Mouse (Mus musculus) layer of hippocampus, postnatal 25 days (tissue): ENCODE measurements around the gene Ror1. TPM values are rescaled to one million over a fixed set of nuclear protein-coding genes. Genes with fewer than 3 reads are reported as not detected.

ENCODE experiments used
- DNase-seq, 2 experiments: peaks; one replicate each; pipeline ENCODE4 v3.0.0; 2022; ENCODE audit warnings: mixed read lengths in 2 of 2, low spot score in 1 of 2; ENCODE audit errors: extremely low spot score in 1 of 2
- total RNA-seq, 2 experiments: library from RNA; stranded (reverse); gene quantifications; 2 replicates each; pipeline ENCODE4 v1.2.3; 2021

The Ror1 gene
- total RNA-seq, 2 experiments from 2014 or later, result 4.1 to 4.6 TPM

DNA sequence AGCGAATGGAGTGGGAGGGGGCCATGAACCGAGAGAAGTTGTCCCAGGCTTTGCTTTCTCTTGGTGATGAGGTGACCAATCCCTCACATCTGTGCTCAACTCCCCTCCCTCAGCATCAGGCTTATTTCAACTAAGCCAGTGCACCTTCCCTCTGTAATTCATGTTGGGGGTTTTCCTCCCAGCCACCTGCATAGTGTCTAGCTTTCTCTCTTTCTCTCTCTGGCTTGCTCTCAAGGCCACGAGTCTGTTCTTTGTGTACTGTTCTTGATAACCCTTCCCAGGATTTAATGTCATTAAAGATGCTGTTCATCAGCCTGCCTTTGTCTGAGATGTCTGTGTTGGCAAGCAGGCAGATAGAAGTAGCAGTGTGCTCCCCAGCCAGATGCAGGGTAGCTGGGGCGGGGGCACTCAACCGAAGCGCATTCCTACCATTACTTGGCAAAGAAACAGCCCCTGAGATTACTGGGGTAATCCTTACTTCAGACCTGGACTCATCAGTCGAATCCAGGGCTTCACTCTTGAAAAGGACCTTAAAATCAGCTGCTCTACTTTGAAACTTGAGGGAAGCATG lies 59.1 kb downstream of the Ror1 start:
- no peak for DNase-seq

DNA sequence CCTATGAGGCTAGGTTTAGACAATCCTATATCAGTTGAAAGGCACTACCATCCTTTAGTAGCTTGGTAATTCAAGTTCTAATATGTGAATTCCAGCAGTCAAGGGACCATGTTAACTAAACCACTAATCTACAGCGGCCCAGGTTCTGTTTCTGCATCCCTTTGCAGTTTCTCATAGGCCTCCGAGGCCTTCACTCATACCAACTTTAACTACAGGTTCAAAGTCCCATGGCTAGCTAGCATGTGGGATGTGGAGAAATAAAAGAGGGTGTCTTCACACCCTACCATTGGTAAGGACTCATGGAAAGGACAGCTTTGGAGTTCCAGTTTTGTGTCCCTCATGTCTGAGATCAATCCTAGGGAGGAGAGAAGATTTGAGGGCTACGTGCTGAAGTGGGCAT lies 60.1 kb downstream of the Ror1 start:
- no peak for DNase-seq

DNA sequence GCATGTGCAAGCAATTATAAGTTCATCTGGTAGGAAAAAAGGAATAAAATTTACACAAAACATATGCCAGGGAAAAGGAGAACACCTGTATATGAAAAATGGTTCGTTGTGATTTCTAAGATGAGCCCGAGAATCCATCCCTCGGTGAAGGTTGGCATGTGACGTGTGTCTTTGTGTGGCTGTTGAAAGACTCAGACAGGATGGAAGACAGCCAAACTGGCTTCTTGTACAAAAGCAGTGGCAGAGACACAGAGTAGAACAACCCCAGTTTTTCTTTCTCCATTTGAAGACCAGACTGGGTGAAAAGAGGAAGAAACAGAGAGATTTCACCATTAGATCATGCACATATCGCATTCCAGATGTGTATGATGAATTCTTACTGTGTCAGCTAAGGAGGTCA lies 62.8 kb downstream of the Ror1 start:
- no peak for DNase-seq

DNA sequence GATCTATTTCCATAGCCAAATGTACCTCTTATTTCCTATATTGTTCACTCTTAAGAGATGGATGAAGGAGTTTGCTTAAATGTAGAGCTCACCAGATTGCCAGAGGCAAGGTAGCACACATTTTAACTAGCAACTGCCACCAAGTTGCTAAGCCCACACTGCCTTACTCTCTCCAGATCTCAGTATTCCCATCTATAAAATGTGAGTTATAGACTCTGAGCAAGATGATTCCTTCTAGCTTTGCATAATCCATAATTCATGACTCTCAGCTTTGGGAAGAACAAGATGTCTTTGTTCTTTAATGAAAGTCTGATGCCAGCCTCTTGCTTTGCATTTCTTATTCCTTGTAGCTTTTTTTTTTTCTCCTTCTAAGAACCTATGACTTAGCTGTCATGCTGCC lies 64.6 kb downstream of the Ror1 start:
- DNase-seq, result no peak

DNA sequence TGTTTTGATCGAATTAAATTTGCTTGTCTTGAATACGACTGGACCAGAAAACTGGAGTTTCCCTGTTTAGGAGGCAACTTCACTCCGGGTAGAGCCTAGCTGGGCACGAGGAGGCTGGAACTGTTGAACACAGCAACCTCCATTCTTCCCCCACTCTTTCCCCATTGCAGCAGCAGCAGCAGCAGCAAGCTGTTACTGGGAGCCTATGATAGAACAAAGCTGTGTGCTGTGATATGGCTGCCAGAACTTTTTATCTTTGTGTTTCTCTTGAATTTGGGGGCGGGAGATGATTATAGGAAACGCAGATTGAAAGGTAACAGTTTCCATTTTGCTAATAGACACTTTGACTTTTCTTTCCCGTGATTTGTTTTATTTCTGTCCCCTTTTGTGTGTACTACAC lies 70.2 kb downstream of the Ror1 start:
- DNase-seq, result no peak

DNA sequence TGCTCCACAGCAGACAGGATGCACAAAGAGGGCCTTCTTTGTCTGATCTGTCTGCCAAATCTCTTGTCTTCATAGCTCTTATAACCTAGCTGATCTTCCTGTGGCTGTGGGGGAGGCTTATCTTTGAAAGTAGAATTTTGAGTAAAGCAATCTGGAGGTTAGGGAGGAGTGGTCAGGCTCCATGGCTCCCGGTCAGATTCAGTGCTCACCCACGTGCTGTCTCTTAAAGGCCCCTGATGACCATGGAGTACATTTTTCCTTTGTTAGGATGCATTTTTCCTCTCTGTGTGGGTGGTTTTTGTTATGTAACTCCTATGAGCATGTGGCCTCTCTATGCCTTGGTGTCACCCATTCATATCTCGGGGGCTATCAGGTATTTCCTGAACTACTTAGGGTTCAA lies 71.3 kb downstream of the Ror1 start:
- DNase-seq, result no peak

DNA sequence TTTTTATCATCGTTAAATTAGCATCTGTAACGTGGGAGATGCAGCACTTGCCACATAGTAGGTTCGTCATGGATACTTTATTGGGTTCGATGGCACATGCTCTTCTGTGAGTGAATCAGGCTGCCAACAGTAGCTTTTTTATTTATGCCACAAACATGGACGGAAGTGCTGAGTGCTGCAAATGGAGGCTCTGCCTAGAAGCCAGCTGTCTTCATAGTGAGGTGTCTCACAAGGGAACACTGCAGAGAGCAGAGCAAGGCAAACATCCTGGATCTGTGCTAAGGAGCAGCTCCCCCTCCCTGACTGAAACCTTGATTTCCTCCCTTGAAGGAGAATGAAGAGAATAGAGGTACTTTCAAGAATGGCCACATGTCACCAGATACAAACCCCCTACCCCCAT lies 74.1 kb downstream of the Ror1 start:
- no peak for DNase-seq

DNA sequence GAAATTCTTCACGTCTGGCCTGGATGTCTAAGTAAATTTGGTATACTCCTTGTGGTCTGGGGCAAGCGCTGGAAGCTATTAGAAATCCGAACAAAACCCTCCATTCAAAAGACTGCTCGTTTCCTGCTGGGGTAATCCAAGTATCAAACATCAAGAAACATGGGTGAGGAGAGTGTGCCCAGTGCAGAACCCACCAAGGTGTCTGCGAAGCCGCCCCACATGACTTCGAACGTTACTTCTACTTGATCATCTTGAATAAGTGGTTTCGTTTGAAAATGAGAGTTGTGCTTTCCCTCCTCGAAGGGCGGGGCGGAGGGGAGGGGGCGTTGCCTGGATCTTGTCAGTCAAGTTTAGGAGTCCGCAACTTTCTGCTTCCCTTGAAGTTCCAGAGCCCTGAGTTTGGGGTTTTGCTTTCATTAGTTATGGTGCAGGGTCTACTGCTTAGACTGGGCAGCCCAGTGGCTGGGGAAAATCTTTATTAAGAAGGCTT lies 74.6 kb downstream of the Ror1 start:
- no peak for DNase-seq

DNA sequence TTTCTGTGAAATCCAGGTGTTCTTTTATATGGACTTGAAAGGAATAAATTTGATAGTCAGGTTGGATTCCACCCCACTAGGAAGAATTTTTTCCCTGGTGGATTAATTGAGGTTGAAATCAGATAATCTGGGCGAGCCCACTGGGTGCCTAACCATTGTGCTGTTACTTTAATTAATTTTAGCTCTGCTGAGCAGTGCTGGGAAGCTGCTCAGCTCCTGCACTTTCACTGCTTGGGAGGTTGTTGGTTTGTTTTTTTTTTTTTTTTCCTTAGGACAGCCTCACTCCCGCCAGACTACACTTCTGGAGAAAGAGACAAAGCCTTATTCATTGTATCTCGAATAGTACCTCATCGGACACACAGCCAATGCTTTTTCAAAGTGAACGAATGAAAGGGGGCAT lies 75.2 kb downstream of the Ror1 start:
- DNase-seq, result no peak

DNA sequence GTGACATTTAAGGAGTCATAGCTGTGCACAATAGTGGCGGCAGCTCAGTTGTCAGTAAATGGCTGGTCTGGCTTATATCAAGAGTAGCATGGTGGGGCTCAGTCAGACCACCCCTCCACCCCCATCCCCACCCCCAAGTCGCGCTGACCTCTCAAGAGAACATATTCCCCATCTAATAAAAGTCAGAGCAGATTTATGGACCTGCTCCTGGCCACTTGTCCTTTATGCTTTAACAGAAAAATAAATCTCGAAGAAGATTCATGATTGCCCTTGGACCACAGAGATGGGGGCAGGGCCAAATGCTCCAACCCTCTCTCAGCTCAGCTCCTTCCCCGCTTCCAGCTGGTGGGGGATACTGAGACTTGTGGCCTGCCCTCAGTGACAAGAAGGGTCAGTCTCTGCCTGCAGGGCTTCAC lies 75.9 kb downstream of the Ror1 start:
- no peak for DNase-seq

DNA sequence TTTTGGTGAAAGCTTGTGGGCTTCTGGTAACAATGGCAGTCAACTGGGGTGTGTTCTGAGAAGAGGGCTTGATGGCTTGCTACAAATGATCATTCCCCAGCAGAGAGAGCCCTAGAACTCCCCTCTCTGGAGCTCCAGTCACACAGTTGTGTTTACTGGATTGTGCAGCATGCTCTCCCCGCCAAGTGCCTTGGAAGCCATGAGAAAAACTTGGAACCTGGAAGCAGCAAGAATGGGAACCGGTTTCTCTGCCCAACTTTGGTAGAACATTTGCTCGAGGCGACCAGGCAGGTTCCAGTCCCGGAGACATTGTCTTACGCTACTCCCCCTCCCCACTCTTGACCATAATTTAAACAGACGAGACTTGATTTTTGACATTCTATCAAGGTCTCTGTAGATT lies 80.0 kb downstream of the Ror1 start:
- no peak for DNase-seq

DNA sequence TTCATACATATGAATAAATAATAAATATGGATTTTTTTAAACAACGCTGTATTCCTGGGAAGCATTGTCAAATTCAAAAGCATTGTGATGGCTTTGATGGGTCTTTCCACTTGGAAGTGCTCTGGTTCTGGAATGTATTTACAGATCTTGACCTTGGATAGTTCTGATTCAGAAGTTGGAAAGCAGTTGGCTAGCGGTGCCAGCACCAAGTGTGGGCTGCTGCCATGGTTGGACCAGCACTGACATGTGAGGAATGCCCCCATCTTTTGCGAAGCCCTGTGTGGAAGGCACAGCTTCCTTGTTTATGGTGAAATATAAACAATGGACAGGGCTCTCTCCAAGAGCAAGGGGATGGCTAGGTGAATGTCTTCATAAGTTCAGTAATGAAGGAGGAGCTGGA lies 82.7 kb downstream of the Ror1 start:
- DNase-seq, result no peak

DNA sequence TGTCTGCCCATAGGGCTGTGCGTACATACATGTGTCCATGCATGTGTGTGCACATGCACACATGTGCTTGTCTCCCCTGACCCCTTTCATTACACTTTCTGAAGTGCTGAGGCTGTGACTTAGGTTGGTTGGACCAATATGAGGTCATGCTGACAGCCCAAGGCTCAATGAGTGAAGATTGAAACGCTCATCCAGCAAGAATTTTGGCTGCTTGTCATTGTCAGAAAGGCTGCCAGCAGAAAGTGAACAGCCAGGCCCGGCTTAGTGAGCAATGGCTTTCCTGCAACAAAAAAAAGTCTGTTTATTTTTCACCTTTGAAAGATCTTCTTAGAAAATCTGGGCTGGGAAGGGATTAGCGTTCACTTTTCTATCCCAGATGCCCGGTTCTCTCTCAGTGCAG lies 86.1 kb downstream of the Ror1 start:
- DNase-seq, result no peak

DNA sequence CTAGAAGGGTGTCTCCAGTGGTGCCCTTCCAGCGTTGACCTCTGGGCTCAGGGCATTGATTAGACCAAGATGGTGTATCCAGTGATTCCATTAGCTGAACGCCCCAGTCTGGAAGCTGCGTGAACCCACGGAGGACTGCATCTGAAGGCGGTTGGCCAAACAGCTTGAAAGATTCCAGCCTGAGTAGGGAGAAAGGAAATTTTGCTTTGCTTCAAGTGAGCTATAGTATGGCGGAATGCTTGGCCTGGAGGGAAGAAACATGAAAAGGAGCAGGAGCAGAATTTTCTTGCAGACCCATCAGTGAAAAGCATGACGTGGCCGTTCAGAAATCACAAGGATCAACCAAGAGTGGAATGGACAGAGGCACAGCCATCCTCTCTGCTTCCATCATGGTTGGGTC lies 91.2 kb downstream of the Ror1 start:
- no peak for DNase-seq

DNA sequence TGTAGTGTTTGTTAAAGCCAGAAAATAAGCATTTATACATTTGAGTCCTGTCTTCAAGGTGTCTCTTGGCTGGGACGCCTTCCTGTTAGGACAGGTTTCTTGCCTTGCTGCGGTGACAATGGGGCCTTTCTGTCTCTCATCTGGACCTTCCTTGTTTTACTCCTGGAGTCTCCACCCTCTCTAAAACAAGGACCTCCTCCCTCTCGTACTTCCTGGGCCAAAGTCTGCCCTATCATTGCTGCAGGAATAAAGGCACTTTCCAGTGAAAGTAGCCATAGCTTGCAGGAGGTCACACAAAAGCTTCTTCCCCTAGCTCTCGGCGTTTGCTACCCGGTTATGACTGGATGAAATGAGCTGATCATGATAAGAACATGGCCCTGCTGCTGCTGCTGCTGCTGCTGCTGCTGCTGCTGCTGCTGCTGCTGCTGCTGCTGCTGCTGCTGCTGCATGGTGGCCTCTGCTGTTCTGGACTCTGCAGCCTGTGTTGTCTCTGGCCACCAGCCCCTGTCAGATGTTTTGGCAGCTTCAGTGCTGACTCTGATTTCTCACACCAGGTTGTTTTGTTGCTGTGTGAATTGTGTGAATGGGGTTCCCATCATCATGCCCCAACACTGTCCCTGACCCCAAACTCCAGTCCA lies 92.1 kb downstream of the Ror1 start:
- no peak for DNase-seq

DNA sequence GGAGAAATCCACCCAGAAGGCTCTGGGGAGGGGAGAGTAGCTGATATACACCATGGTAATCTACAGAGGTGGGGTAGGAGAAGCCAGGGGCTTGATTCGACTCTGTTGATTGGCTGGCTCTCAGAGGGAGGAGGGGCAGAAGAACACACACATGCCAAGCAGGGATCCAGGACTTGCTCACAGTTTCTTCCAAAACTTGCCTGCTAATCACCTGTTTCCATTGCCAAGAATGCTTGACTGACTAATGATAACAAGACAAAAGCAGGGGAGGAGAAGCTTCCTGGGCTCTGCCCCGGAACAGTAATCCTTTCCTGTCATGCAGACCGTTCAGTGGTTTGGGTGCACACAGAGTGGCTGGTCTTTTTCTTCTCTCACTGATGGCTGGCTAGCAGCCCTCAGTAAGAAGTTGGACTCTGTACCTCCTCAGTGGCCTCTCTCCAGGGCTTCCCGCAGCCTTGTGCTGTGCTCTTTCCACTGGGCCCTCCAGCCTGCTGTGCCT lies 92.7 kb downstream of the Ror1 start:
- DNase-seq, result no peak

DNA sequence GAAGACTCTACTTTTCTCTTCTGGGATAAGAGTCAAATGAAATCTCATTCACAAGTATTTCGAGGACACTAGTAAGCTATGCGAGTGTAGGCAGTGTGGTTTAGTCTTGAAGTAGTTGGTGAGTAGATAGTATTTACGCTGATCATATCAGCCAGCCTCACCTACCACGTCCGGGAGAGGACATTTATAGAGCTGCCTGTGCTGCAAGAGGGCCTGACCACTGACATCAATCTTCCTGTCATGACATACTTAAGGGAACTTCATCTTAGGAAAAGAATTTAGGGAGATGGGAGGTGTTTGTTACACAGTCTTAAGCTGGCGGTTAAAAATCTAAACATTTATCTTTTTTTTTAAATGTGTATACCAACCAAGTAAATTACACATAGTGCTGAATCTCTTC lies 95.9 kb downstream of the Ror1 start:
- DNase-seq, result no peak

DNA sequence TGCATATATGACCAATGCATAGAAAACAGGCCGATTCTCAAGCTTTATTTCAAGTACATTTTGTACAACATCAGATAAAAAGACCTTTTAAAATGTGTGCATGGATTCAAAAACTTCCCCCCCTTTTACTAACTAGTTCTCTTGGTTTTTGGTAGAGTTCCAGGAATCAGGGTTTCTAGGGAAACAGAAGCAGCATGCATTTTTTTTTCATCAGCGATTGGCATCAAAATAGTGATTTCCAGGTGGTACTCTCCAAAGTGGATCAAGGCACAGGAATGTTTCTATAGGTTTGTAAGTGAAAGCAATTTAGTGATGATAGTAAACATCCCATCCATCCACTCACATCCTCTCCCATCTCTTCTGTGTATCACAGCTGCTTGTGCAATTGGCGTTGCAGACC lies 98.5 kb downstream of the Ror1 start:
- DNase-seq, result no peak

DNA sequence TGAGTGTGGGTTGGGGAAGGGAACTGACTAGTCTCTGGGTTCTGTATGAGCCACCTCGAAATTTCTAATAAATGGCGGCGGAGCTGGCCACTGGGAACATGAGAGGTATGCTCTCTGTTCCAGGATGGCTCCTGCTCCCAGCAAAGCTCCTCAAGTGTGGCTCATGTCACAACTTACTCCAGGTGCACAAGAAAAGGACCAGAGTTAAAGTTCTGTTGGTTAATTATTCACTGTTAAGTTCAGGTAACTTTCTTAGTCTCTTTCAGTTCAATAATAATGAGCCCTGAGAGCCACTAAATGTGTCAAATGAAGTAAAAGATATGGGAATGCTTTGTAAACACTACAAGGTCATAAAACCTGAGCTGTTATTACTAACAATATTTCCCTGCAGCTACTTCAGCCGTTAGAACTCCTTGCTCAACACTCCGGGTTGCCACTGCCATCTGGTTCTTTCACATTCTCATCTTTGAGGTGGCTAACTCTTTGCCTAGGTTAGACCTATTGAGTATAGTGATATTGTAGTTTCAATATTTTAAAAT lies 100.7 kb downstream of the Ror1 start:
- no peak for DNase-seq

DNA sequence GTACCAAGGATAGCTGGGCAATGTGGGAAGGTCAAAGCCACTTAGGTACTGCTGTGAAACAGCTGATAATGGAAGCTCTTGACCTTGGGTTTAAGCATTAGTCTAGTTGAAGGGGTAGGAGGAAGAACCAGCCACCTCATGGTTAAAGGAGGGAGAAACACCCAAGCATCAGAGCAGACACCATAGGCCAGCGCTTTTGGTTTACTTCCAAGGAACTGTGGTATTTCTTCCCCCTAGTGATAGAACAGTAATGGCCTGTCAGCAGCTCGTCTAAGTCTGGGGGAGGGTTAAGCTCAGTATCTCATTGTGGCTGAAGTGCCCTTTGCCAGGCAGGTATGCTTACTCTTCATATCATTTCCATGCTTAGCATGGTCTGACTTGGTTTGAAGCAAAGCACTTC lies 102.7 kb downstream of the Ror1 start:
- no peak for DNase-seq

DNA sequence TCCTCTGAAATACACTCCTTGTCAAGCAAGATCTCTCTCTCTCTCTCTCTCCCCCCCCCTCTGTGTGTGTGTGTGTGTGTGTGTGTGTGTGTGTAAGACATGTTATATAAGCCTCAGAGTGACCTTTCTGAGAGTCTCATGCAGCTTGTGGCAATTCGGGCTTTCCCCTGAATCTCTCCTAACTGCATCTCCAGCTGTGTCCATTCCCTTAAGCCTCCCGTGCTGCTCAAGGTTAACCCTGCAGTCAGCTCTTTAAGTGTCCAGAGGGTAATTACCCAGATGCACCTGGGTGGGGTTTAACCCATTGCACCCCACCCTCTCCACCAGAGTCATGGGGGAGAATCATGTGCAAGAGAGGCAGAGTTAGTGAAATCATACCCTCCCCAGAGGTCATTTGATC lies 105.7 kb downstream of the Ror1 start:
- DNase-seq, result no peak

DNA sequence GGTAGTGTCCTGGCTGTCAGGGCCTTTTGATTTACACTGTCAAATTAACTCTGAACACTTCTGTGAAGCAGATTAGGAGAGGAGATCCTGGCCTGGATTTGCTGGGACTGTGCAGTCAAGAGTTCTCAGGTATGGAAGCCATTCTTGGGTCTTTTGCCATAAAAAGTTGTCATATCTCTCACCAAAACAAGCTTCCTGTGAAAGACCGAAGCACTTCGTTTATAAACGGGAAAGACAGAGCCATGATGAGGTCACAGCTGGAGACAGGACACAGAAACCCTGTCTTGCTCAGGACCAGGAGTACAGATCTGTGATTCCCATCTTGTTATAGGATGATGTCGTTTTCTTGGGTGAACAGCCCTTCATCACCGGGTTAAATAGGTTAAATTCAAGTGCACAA lies 107.5 kb downstream of the Ror1 start:
- DNase-seq, result no peak
